Mouse (Mus musculus) midbrain, embryonic 13.5 days (tissue): ENCODE data around the gene Olfr71. TPM values are rescaled to one million over a fixed set of nuclear protein-coding genes. Genes with fewer than 3 reads are reported as not detected.

ENCODE experiments used
- ATAC-seq: fragments of 200-750 bp; cut with Nextera tagmentation; 2 replicates; pipeline ENCODE4 v1.8.0; 2017; ENCODE audit warnings: mild to moderate bottlenecking, moderate TSS enrichment, moderate library complexity
- H3K27ac ChIP-seq: fragments of 300-500 bp; sonication (generic); 2 replicates; pipeline ENCODE4 v1.5.1; 2015; ENCODE audit warnings: inconsistent platforms, mild to moderate bottlenecking, moderate library complexity
- H3K27me3 ChIP-seq: fragments of 300-500 bp; sonication (generic); 2 replicates; pipeline ENCODE4 v1.6.1; 2015; ENCODE audit warnings: mild to moderate bottlenecking, inconsistent platforms
- H3K36me3 ChIP-seq: fragments of 300-500 bp; sonication (generic); 2 replicates; pipeline ENCODE4 v1.6.1; 2015; ENCODE audit warnings: mild to moderate bottlenecking, inconsistent platforms
- H3K4me1 ChIP-seq: fragments of 300-500 bp; sonication (generic); replicated peaks from 2 replicates; pipeline ENCODE4 v1.6.1; 2015; ENCODE audit warnings: inconsistent platforms
- H3K4me2 ChIP-seq: fragments of 300-500 bp; sonication (generic); replicated peaks from 2 replicates; pipeline ENCODE4 v1.6.1; 2015; ENCODE audit warnings: moderate library complexity, mild to moderate bottlenecking, inconsistent platforms
- H3K4me3 ChIP-seq: fragments of 300-500 bp; sonication (generic); replicated peaks from 2 replicates; pipeline ENCODE4 v1.5.1; 2015; ENCODE audit warnings: mild to moderate bottlenecking, inconsistent platforms
- H3K9ac ChIP-seq: fragments of 300-500 bp; sonication (generic); replicated peaks from 2 replicates; pipeline ENCODE4 v1.6.1; 2015; ENCODE audit warnings: mild to moderate bottlenecking, inconsistent platforms
- H3K9me3 ChIP-seq: fragments of 300-500 bp; sonication (generic); 2 replicates; pipeline ENCODE4 v1.6.1; 2016; ENCODE audit warnings: mild to moderate bottlenecking, inconsistent platforms
- WGBS: fragments of 180-500 bp; shearing (Covaris S2); methylation state at CpG from one replicate; pipeline ENCODE4 v1.1.7; 2015; 5-methylcytosine and 5-hydroxymethylcytosine counted together
- polyA plus RNA-seq: library from polyadenylated mRNA; unstranded; fragments of >200 nt; fragmentation: Nextera tagmentation; extraction: Ambion mirVana; gene quantifications from 2 replicates; pipeline ENCODE4 v1.2.1, GENCODE M21; 2015

Olfr71 gene
- 0.08 and 0.10 TPM in 2 replicates for polyA plus RNA-seq

- WGBS = 80% methylated on average over 6 of the region's 6 CpGs
- Histone ChIP-seq H3K36me3 (no peaks in the 10 kb centered on the region), H3K27ac (no peak within 1 kb of the TSS), H3K4me2 (no peak within 1 kb of the TSS), H3K27me3 (no peaks in the 10 kb centered on the region), H3K4me3 (no peak within 1 kb of the TSS), H3K9ac (no peak within 1 kb of the TSS), H3K9me3 (no peaks in the 10 kb centered on the region), H3K4me1 (0 out of 2 replicates have a peak, but pooled peaks cover 4% of the 10 kb centered on the region)
- ATAC-seq = no peak
These were observed at the start of gene Olfr71 for GRCm38 (mm10) chr4:43709869-43710268. TSS of gene Olfr71 (minus strand) at chr4:43710255.

- Histone ChIP-seq H3K27ac (no peak overlapping the region), H3K36me3 (no peaks in the 10 kb centered on the region), H3K4me2 (no peak overlapping the region), H3K4me3 (no peak overlapping the region), H3K9ac (no peak overlapping the region), H3K4me1 (no peaks in the 10 kb centered on the region), H3K27me3 (no peaks in the 10 kb centered on the region), H3K9me3 (no peaks in the 10 kb centered on the region)
- ATAC-seq = no peak
- WGBS = 91% methylated on average over 6 of the region's 6 CpGs
These were observed 47.2 kb upstream of the Olfr71 start for GRCm38 (mm10) chr4:43757213-43757612.

- no peak overlapping the region for H3K9ac ChIP-seq
- no peak for ATAC-seq
- no peak overlapping the region for H3K27ac ChIP-seq
- 20% methylated on average over 6 of the region's 6 CpGs for WGBS
- no peaks in the 10 kb centered on the region; the same call in 1 of the 2 replicates for H3K9me3 ChIP-seq
- H3K4me3 ChIP-seq = no peak overlapping the region
- H3K27me3 ChIP-seq = no peaks in the 10 kb centered on the region
- no peaks in the 10 kb centered on the region for H3K4me1 ChIP-seq
- H3K4me2 ChIP-seq = no peak overlapping the region
- no peaks in the 10 kb centered on the region for H3K36me3 ChIP-seq
These were observed 35.1 kb upstream of the Olfr71 start for GRCm38 (mm10) chr4:43745187-43745586.

GRCm38 (mm10) chr4:43743099-43743498 is 33.0 kb upstream of the Olfr71 start:
- no peak for ATAC-seq
- Histone ChIP-seq H3K27ac (no peak overlapping the region), H3K9me3 (no peaks in the 10 kb centered on the region), H3K4me3 (no peak overlapping the region), H3K27me3 (no peaks in the 10 kb centered on the region), H3K4me1 (no peaks in the 10 kb centered on the region), H3K36me3 (no peaks in the 10 kb centered on the region), H3K4me2 (no peak overlapping the region), H3K9ac (no peak overlapping the region)
- 71% methylated on average over 1 of the region's 1 CpGs for WGBS

GRCm38 (mm10) chr4:43742637-43743036 is 32.6 kb upstream of the Olfr71 start:
- Histone ChIP-seq H3K9me3 (no peaks in the 10 kb centered on the region), H3K4me2 (no peak overlapping the region), H3K9ac (no peak overlapping the region), H3K36me3 (no peaks in the 10 kb centered on the region), H3K4me1 (no peaks in the 10 kb centered on the region), H3K27me3 (no peaks in the 10 kb centered on the region), H3K4me3 (no peak overlapping the region), H3K27ac (no peak overlapping the region)
- no peak for ATAC-seq
- WGBS = 27% methylated on average over 4 of the region's 4 CpGs

- H3K27me3 ChIP-seq = no peaks in the 10 kb centered on the region
- 72% methylated on average over 5 of the region's 5 CpGs for WGBS
- no peak overlapping the region for H3K9ac ChIP-seq
- no peak overlapping the region for H3K4me2 ChIP-seq
- no peak for ATAC-seq
- no peaks in the 10 kb centered on the region for H3K36me3 ChIP-seq
- no peak overlapping the region for H3K4me3 ChIP-seq
- no peaks in the 10 kb centered on the region for H3K9me3 ChIP-seq
- no peaks in the 10 kb centered on the region for H3K4me1 ChIP-seq
- no peak overlapping the region for H3K27ac ChIP-seq
These were observed 31.5 kb upstream of the Olfr71 start for GRCm38 (mm10) chr4:43741526-43741925.

- H3K4me2 ChIP-seq = no peak overlapping the region
- H3K4me1 ChIP-seq = no peaks in the 10 kb centered on the region
- no peaks in the 10 kb centered on the region for H3K27me3 ChIP-seq
- no peak for ATAC-seq
- H3K36me3 ChIP-seq = no peaks in the 10 kb centered on the region
- WGBS = 77% methylated on average over 8 of the region's 8 CpGs
- H3K4me3 ChIP-seq = no peak overlapping the region
- H3K9me3 ChIP-seq = no peaks in the 10 kb centered on the region
- H3K27ac ChIP-seq = no peak overlapping the region
- H3K9ac ChIP-seq = no peak overlapping the region
These were observed 29.1 kb upstream of the Olfr71 start for GRCm38 (mm10) chr4:43738989-43739674.

- H3K4me1 ChIP-seq = no peaks in the 10 kb centered on the region
- no peaks in the 10 kb centered on the region for H3K27me3 ChIP-seq
These were observed 27.1 kb upstream of the Olfr71 start for GRCm38 (mm10) chr4:43737144-43737543.

GRCm38 (mm10) chr4:43733186-43733585 is 23.1 kb upstream of the Olfr71 start:
- no peaks in the 10 kb centered on the region for H3K36me3 ChIP-seq

More at GRCm38 (mm10) chr4:43737144-43737543, 27.1 kb upstream of the Olfr71 start:
- Histone ChIP-seq H3K9me3 (no peaks in the 10 kb centered on the region), H3K4me3 (no peak overlapping the region), H3K4me2 (no peak overlapping the region), H3K9ac (no peak overlapping the region), H3K36me3 (no peaks in the 10 kb centered on the region), H3K27ac (no peak overlapping the region)
- ATAC-seq = no peak
- WGBS = 69% methylated on average over 6 of the region's 6 CpGs

GRCm38 (mm10) chr4:43732171-43732570 is 22.1 kb upstream of the Olfr71 start:
- Histone ChIP-seq H3K27ac (no peak overlapping the region), H3K4me1 (no peaks in the 10 kb centered on the region), H3K4me3 (no peak overlapping the region), H3K36me3 (no peaks in the 10 kb centered on the region), H3K9me3 (no peaks in the 10 kb centered on the region), H3K27me3 (no peaks in the 10 kb centered on the region), H3K4me2 (no peak overlapping the region), H3K9ac (no peak overlapping the region)
- no peak for ATAC-seq
- WGBS = 19% methylated on average over 1 of the region's 1 CpGs

More at GRCm38 (mm10) chr4:43733186-43733585, 23.1 kb upstream of the Olfr71 start:
- Histone ChIP-seq H3K9me3 (no peaks in the 10 kb centered on the region), H3K4me2 (no peak overlapping the region), H3K9ac (no peak overlapping the region), H3K27ac (no peak overlapping the region), H3K4me3 (no peak overlapping the region), H3K27me3 (no peaks in the 10 kb centered on the region), H3K4me1 (no peaks in the 10 kb centered on the region)
- ATAC-seq = no peak
- WGBS = 89% methylated on average over 5 of the region's 5 CpGs

GRCm38 (mm10) chr4:43730750-43731297 is 20.8 kb upstream of the Olfr71 start:
- Histone ChIP-seq H3K27ac (no peak overlapping the region), H3K4me2 (no peak overlapping the region), H3K4me3 (no peak overlapping the region), H3K4me1 (no peaks in the 10 kb centered on the region), H3K27me3 (no peaks in the 10 kb centered on the region), H3K9ac (no peak overlapping the region), H3K36me3 (no peaks in the 10 kb centered on the region), H3K9me3 (no peaks in the 10 kb centered on the region)
- no peak for ATAC-seq
- 78% methylated on average over 21 of the region's 21 CpGs for WGBS

GRCm38 (mm10) chr4:43729794-43730550 is 19.9 kb upstream of the Olfr71 start, which contains the start of gene Spaar:
TSS of gene Spaar (plus strand) at chr4:43730034.
- H3K4me1 ChIP-seq = no peaks in the 10 kb centered on the region
- H3K9ac ChIP-seq = no peak within 1 kb of the TSS
- WGBS = 77% methylated on average over 14 of the region's 14 CpGs
- H3K36me3 ChIP-seq = no peaks in the 10 kb centered on the region
- H3K27me3 ChIP-seq = no peaks in the 10 kb centered on the region
- no peaks in the 10 kb centered on the region for H3K9me3 ChIP-seq
- H3K4me2 ChIP-seq = no peak within 1 kb of the TSS
- no peak within 1 kb of the TSS for H3K27ac ChIP-seq
- no peak within 1 kb of the TSS for H3K4me3 ChIP-seq
- ATAC-seq = no peak
